Mouse (Mus musculus) ZHBTc4 (cell line): Measurements from ENCODE around the gene Vwa3a.

Experiments
- DNase-seq: peaks from one replicate; pipeline ENCODE4 v3.0.0-alpha.2; 2011; ENCODE audit warnings: low read depth, low spot score

Gene Vwa3a

GRCm38 (mm10) chr7:120746821-120747220 is 7.7 kb downstream of the Vwa3a start:
- no peak for DNase-seq

DNA sequence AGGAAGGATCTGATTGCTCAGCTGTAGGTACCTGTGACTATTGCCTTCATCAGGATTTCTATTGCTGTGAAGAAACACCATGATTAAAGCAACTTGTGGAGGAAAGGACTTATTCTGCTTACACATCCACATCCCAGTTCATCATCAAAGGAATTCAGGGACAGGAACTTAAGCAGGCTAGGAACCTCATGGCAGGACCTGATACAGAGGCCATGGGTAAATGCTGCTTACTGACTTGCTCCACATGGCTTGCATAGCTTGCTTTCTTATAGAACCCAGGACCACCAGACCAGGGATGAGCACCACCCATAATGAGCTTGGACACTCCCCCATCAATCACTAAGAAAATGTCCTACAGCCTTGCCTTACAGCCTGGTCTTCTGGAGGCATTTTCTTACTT is 9.4 kb downstream of the Vwa3a start:
- no peak for DNase-seq

GRCm38 (mm10) chr7:120751330-120751729 is 12.2 kb downstream of the Vwa3a start:
- DNase-seq = no peak

- no peak for DNase-seq
These were observed 12.8 kb downstream of the Vwa3a start for GRCm38 (mm10) chr7:120751906-120752305.

- DNase-seq = peak; percentile 90
These were observed 15.6 kb downstream of the Vwa3a start for GRCm38 (mm10) chr7:120754671-120755070.

DNA sequence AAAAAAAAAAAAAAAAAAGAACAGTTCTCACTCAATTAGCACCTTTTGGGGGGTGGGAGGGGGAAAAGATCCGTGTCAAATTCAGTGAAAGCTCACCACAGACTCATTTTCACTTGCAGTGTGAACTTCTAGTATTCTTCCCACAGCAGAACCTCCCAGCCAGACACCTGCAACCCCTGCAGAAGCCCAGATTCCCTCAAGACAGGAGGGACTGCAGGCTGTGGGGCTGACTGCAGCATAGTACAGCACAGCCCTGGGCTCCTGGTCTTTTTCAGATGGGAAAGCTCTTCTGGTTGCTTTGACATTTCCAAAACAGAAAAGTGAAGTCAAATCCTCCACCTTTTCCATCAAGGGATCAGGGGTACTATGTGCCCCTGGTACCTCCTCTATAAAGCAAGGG is 28.3 kb downstream of the Vwa3a start:
- DNase-seq = no peak

DNA sequence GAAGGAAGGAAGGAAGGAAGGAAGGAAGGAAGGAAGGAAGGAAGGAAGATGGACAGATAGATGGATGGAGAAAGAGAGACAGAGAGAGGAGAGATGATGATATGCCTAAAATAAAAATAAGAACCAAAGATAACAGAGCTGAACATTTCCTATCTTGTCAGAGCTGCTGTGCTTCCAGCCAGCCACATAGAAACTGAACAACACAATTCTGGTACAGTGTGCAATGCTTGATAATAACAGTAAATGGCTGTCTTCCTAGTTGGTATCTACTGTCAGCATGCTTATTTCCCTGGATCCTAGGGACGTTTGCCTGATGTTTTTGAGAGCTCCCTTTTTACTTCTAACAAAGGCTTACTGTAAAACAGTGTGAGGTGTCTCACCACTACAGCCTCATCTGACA is 32.3 kb downstream of the Vwa3a start:
- no peak for DNase-seq

DNA sequence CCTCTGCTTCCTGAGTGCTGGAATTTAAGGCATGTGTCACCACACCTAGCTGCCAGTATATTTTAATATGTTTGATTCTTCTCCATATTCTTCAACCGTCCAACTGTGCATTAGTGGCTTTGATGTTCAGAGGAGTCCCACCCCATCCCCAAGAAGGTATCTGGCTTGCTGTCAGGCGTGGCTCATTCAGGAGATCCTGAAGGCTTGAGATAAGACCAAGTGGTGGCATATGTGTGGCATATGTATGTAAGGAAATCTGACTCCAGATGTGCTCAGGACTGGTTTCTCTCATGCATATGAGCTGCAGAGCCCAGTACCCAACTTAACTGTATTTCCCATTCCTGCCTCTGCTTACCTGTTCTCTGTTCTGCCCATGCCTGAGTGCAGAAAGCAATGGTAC is 38.9 kb downstream of the Vwa3a start:
- no peak for DNase-seq

DNA sequence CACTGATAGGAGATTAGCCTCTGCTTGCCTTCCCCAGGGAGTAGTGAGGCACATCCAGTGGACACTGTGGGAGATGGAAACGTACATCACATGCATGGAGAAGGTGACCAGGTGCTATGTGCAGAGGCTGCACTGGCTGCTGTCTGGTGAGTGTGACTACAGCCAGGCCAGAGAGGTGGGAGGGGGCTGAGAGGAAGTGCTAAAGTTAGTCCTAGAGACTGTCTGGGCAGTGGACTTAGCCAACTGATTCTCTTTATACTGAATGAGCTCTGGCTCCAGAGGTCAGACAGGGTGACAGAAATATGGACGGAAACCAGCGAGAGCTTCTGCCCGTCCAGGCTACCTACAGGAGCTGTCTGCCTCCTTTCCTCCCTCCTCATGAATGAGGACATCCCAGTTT is 56.4 kb downstream of the Vwa3a start:
- no peak for DNase-seq

DNA sequence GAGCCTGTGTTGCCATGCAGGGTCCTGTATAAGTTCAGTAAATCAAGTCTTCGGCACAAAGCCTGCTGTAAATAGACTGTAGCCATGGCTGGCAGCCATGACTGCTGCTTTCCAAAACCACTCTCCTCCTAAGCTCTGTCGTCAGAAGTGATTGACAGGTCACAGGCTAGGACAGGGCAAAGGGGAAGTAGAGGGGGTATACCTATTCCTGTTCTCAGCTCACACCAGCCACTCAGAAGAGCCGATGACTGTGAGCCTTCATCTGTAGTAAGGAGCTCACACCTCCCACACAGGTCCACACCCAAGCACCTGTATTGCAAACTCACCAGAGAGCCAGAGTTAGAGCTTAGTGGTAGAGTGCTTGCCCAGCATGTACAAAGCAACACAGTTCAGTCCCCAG is 57.3 kb downstream of the Vwa3a start:
- no peak for DNase-seq

DNA sequence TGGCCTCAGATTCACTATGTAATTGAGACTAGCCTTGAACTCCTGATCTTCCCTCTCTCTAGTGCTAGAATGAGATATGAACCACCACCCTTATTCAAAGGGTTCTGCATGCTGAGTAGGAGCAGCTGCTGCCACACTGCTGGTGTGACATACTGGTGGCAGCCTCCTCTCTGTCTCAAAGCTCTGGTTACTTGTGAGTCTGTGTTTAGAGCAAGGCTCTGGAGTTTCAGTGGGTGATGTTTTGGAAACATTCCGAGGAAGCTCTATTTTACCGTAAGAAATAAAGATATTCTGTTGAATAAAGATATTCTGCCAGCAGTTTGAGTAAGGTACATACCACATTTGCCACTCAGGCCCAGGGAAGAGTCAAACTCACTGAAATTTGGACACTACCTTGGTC is 64.2 kb downstream of the Vwa3a start:
- no peak for DNase-seq

GRCm38 (mm10) chr7:120809705-120810104 is 70.6 kb downstream of the Vwa3a start:
- peak; percentile 35 for DNase-seq

DNA sequence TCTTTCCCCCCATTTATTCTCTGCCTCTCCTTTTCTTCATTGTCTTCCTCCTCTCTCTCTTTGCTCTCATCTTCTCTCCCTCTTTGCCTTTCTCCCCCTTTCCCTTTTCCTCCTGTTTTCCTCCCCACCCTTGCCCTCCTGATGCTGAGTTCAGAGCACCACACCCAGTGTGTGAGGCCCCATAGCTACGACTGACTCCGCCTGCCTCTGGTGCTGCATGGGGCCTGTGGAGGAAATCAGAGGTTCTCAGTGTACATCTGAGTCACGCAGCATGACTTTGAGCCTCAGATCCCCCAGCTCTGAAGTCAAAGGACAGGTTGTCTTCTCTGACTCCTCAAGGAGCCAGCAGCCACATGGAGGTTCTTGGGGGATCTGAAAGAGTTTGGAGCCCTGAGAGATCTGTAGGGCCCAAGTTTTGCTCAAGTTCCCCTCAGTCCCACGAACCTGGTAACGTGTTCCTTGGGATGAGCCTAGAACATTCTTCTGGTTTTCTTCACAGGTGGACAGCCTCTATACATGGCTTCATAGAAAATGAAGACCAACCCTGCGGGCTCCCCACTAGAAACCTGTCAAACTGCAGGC is 72.8 kb downstream of the Vwa3a start, which contains the start of gene Gm5737:
Gene Gm5737 (plus strand): TSS at position 532 of the 582 bp plus-strand sequence.
- DNase-seq = no peak

DNA sequence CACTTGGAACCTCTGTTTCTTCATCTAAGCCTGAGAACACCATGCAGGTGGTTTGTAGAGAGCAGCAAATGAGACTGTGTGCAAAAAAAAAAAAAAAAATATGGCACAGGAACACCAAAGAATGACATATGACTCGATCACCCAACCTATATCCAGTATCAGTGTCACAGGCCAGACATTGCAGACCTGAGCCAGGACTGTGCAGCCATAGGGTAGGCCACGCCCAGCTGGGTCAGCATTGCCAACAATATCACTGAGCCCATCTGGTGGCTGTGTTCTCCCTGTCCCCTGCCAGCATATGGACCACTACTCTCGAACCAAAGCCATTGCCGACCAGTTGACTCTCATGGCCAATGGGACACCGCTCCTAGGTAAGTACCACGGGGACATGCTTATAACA is 78.4 kb downstream of the Vwa3a start:
- DNase-seq = no peak

GRCm38 (mm10) chr7:120819386-120819785 is 80.3 kb downstream of the Vwa3a start:
- no peak for DNase-seq

DNA sequence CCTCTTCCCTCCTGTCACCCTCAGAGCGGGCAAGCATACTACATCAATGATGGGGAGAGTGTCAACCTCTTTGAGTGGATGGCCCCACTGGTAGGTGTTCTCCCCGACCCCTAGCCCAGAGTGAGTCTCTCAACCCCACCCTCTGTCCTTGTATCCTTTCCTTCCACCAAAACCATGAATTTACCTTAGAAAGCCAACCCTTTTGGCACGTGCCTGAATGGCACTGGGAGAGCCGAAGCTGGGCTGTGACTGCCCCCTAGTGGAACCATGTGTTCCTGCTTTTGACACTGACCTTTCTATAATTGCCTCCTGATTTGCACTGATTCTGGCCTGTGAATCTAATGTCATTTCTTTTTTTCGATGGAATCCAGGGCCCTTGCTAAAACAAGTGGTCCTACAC is 84.1 kb downstream of the Vwa3a start:
- peak; percentile 75 for DNase-seq

- DNase-seq = no peak
These were observed 86.0 kb downstream of the Vwa3a start for GRCm38 (mm10) chr7:120825097-120825496.

- peak; percentile 89 for DNase-seq
These were observed 87.3 kb downstream of the Vwa3a start for GRCm38 (mm10) chr7:120826408-120826807.

GRCm38 (mm10) chr7:120830431-120831381 is 91.6 kb downstream of the Vwa3a start:
- DNase-seq = peak; percentile 89

GRCm38 (mm10) chr7:120834426-120834825 is 95.3 kb downstream of the Vwa3a start:
- DNase-seq = no peak

- peak; percentile 78 for DNase-seq
These were observed 95.8 kb downstream of the Vwa3a start for GRCm38 (mm10) chr7:120834863-120835372.

GRCm38 (mm10) chr7:120835449-120836359 is 96.6 kb downstream of the Vwa3a start:
- peak; percentile 91 for DNase-seq
